Mouse (Mus musculus) large intestine, adult 2 months (tissue): ENCODE measurements around the gene Chrm5. TPM values are rescaled to one million over a fixed set of nuclear protein-coding genes. Genes with fewer than 3 reads are reported as not detected.

Experiments used
- DNase-seq: peaks from one replicate; pipeline ENCODE4 v3.0.0-alpha.2; 2012; ENCODE audit warnings: low read depth, low spot score
- WGBS: fragments of 180-500 bp; shearing (Covaris S2); methylation state at CpG from one replicate; pipeline ENCODE4 v1.1.7; 2018; 5-methylcytosine and 5-hydroxymethylcytosine counted together
- polyA plus RNA-seq: library from polyadenylated mRNA; depleted of rRNA; stranded (reverse); fragments of >200 nt; gene quantifications from 2 replicates; pipeline ENCODE4 v1.2.3, GENCODE M21; 2012; rRNA removed

The Chrm5 gene
- polyA plus RNA-seq: not detected in 2 replicates

DNA sequence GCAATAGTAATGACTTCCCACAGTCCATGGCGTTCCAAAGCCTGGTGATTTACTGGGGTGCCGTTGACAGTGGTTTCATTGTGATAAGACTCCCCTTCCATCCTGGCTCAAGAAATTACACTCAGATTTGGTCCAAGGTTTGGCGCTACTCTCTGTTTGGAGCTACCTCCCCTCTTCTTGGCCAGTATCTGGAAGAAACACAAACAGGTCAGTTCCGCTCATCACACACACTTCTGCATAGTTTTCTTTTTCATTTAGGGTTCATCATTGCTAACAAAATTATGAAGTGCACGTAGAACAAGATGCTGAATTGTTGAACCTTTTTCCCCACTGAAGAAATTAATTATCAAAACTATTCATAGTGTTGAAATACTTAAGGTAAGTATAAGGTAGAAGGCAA is at the start of gene Chrm5:
TSS of gene Chrm5 (minus strand) at position 101 of the 400 bp plus-strand sequence.
- DNase-seq: no peak
- WGBS: 89% methylated on average over 5 of the region's 5 CpGs

DNA sequence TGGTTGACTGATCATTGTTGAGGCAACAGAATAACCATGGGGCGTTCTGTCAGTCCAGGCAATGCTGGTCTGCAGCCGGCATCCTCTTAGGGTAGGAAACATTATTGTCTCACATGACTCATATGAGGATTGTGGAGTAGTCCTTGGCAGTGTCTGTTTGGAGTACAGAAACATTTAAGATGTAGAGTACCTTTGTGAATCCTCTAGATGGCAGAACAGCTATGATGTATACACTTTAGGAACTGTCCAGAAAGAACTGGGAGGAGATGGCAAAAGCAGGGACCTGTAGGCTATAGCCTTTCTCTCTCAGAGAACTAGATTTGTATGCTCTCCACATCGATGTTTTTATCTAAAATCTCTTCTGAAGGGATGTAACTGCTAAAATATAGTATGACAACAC is 46.4 kb upstream of the Chrm5 start:
- 88% methylated on average over 3 of the region's 3 CpGs for WGBS
- no peak for DNase-seq

DNA sequence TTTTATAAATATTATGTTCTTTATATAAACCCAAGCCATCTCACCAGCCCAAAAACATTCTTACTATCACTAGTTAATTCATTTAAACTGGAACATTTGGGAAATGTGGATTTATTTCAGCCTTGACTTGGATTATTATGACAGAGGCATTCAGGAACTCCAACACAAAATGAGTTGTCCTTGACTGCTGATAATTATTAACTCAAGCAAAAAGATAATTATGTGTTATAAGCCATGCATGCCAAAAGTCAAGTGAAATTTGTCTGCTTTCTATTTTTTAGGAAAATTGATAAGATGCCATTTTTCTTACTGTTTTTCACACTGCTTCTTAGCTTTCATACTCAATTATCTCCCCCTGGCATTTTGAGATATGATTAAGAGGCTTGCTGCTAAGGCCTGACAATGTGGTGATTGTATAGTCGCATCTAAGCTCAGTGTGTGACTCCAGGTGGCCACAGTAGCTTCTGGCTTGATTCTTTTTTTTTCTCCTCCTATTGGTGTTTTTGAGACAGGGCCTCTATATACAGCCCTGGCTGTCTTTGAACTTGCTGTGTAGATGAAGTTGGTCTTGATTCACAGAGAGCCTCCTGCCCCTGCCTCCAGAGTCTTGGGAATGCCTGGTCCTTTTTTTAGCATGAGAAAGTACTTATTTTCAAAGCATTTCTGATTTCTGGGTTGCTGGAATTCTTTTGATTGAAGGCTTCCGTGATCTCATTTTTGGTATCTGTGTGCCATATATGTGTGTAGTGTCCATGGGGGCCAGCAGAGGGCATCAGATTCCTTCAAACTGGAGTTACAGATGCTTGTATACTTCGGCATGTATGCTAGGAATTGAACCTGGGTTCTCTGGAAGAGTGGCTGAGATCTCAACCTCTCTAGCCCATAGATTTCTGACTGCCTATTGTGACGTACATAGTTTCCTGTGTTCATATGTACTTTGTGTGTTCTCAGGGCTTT is 40.2 kb upstream of the Chrm5 start:
- DNase-seq: no peak
- WGBS: 94% methylated on average over 4 of the region's 4 CpGs

DNA sequence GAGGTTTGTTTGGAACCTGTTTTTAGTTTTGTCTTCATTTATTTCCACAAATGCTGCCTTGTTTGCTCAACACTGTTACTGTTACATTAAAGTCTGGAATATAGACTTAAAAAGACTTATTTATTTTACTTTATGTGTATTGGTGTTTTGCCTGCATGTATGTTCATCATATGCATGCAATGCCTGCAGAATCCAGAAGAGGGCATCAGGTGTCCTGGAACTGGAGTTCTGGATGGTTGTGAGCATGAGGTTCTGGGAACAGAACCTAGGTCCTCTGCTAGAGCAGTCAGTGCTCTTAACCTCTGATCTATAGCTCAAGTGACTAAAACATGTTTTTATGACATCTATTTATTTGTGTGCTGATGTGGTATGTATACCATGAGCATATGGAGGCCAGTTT is 38.0 kb upstream of the Chrm5 start:
- DNase-seq: no peak

DNA sequence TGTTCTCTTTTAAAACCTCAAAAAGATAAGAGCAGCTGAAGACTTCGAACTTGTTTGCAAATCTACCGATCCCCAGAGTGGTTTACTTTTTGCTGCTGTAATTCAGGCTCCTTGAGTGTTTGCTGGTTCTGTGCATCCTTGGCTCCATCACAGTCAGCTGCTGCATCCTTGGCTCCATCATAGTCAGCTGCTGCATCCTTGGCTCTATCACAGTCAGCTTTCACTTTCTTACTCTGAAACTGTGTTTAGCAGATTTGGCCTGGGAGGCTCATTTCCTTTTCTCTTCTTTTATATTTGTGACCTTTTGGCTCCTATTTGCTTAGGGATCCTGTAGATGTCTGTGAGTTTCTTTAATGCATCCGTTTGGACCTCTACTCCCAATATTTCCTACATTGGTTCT is 36.6 kb upstream of the Chrm5 start:
- 80% methylated on average over 3 of the region's 3 CpGs for WGBS
- DNase-seq: no peak

DNA sequence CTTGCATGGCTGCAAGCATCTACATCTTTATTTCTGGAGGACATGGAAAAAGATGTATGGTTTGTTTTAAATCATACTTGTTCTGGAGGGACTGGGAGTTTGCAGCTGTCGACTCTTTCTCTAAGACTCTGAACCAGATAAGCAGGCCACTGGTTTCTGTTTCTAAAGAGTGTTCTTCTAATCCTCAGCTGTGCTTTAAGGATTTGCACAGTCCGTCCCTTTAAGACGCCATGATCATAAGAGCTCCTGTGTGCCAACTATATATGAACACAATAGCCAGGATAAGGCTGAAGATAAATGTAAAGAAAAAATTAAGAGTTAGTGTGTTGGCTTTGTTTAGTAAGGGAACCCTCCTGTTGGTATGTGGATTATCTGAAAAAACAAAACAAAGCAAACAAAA is 36.2 kb upstream of the Chrm5 start:
- 86% methylated on average over 3 of the region's 3 CpGs for WGBS
- no peak for DNase-seq

DNA sequence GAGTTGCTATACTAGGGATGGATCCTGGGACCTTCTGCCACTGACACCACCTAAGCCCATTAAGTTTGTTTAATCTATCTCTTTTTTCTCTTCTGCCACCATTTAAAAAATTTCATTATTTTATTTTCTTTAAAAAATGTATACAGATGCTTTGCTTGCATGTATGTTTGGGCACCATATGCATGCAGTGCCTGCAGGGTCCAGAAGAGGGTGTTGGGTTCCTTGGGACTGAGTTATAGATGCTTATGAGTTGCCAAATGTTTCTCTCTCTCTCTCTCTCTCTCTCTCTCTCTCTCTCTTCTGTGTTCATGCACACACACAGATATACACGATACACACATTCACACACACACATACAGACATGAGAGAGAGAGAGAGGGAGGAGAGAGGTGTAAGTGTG is 32.5 kb upstream of the Chrm5 start:
- DNase-seq: no peak
- WGBS: 100% methylated on average over 1 of the region's 1 CpGs

DNA sequence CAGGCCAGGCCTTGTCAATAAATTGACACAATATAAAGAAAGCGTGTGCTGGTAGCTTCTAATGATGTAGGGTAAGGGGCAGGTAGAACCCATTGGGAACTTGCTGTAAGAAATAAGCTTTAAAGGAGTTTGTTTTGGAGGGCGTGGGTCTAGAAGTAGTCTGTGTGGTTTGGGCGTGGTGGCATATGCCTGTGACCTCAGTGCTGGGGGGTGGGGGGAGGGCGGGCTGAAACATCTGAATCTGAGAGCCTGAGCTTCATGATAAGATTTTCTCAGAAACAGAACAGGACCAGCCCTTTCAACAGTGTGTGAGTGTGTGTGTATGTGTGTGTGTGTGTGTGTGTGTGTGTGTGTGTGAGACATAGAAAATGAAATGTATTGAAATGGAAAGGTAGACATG is 29.6 kb upstream of the Chrm5 start:
- WGBS: 39% methylated on average over 4 of the region's 4 CpGs

DNA sequence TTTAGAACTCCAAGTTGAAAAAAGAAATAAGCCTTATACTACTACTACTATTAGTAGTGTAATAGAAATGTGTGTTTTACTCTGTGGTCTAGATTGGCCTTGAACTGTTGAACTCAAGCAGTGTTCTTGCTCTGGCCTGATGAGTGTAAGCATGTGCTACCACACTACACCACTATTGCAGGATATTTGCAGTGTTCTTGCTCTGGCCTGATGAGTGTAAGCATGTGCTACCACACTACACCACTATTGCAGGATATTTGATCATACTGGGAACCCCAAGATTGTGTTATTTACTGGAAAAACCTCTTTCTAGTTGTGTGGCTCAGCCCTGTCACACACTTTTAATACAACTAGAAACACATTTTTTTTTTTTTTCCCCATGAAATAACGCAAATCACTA is 26.9 kb upstream of the Chrm5 start:
- DNase-seq: no peak
- WGBS: 100% methylated on average over 1 of the region's 1 CpGs

More for the DNA sequence above, 29.6 kb upstream of the Chrm5 start:
- DNase-seq: peak; percentile 14

DNA sequence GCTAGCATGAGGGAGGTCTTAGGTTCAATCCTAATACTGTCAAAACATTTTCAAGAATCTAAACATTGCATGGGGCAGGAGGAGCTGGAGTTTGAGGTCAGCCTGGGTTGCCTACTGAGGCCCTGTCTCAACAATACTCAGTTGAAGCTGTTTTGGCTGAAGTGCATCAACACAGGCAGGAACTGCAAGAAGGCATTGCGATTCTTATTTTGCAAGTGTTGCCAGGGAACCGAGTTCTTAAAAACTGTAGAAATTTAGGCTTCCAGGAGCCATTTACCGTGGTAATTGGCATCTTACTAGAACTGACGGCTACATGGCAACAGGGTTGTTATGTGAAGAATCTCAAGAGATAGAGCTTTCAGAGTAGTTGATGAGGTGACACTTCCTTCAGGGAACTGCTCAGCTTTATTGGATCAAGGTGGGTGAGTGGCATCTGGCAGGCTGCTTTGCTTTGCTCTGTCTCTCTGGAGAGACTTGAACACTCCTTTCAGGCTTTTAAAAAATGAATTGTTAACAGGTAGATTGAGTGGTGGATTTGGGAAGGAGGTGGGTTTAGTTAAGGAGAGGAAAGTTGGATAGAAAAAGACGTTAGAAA is 26.4 kb upstream of the Chrm5 start:
- WGBS: 82% methylated on average over 5 of the region's 5 CpGs
- no peak for DNase-seq

DNA sequence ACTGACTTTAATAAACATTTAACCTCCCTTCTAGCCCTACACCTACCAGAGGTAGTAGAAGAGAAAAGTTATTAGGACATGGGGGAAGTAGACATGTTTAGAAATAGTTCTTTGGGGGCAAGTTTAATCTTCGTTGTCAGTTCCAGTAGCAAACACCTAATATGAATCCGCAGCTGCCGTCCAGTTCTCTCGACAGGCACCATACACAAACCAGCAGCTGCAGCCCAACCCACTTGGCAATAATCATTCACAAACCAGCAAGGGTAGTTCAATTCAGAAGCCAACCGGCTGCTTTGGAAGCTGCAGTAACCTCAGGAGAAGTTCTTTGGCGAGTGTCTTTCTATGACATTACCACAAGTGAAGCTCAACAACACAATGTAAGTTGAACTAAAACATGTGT is 23.4 kb upstream of the Chrm5 start:
- WGBS: 68% methylated on average over 6 of the region's 6 CpGs
- DNase-seq: no peak

DNA sequence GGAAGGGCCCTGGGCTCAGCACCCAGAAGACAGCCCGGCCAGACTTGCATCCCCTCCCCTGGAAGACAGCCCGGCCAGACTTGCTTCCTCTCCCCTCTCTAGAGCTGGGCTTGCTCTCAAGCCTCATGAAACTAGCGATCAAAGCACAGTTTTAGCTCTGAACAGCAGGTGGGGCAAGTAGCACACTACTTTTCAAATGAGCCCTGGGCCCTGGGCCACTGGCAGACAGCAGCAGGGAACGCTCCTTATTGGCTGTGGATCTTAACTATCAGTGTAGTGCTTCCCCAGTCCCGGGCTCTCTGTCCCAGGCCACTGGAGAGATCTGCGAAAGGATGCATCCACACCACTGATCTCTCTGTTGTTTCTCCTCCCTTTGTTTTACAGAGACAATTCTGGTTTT is 20.6 kb upstream of the Chrm5 start:
- 14% methylated on average over 6 of the region's 6 CpGs for WGBS
- DNase-seq: no peak

DNA sequence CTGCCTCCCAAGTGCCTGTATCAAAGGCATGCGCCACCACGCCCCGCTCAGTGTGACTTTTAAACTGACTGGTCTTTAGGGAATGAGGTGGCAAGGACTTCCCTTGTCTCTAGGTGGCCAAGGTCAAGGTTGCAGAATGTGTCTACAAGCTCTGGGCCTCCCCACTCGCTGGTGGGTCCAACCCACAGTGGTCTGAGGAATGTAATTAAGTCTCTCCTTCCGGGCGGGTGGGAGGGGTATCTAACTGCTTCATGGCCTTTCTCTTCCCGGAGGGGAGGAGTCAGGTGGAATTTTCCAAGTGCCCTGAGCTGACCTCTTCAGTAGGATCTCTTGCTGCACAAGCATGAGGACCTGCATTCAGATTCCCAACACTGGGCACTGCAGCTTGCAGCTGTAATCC is 17.3 kb upstream of the Chrm5 start:
- WGBS: 64% methylated on average over 7 of the region's 7 CpGs
- DNase-seq: no peak

DNA sequence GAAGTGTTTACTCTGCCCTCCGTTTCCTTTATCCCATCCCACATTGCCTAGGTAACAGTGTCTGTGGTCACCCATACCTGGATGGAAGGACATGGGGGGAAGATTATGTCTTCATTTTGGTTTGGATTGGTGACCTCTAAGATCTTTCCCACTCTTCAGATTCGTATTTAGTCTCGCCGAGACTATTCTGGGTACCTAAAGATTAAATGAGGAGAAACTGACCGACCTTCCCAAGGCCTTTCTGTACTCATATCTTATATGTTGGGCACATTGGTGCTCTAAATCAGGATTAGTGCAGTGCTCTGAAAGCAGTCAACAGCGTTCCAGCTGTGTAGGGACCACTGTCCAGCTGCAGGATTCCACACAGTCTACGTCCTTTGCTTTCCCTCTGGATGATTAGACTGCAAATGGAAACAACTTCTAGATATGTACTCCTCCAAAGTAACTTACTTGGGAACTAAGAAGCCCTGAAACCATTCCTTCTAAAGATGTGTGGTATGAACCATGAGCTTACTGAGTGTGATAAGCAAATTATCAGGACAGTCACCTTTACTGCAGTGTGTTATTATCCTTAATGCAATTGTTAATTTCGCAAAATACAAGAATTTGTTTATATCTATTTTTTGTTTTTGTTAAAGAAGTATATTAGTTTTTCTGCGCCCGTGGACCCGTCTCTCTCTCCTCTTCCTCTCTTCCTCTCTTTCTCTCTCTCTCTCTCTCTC is 13.1 kb upstream of the Chrm5 start:
- WGBS: 34% methylated on average over 11 of the region's 11 CpGs
- DNase-seq: no peak

DNA sequence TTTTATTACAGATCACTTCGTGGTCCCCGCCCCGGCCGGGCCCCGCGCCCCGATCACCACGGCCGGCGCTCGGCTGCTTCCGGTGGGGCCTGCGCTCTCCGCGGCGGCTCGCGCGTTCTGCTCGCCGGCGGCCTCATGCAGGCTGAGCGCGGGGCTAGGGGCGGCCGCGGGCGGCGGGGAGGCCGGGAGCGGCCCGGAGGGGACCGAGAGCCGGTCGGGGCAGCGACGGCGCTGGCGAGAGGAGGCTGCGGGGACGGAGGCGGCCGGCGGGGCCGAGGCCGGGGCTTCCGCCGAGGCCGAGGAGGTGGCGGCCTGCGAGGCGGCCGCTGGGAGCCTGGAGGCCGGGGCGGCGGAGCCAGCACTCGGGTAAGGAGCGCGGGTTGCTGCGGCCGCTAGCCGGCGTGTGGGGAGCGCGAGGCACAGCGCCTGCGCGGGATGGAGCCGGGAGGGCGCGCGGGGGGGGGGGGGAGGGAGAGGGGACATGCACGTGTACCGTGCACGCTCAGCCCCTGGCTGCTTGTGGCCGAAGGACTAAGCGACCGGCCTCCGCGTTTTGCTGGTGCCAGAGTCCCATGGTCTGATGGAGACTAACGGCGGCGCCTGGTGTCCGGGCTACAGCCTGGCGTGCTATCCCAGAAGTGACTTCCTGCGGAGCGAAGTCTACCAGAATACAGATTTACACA is 12.4 kb upstream of the Chrm5 start, which contains the start of gene Aven:
TSS of gene Aven (plus strand) at position 109 of the 683 bp plus-strand sequence.
- DNase-seq: no peak
- 1% methylated on average over 71 of the region's 87 CpGs for WGBS

DNA sequence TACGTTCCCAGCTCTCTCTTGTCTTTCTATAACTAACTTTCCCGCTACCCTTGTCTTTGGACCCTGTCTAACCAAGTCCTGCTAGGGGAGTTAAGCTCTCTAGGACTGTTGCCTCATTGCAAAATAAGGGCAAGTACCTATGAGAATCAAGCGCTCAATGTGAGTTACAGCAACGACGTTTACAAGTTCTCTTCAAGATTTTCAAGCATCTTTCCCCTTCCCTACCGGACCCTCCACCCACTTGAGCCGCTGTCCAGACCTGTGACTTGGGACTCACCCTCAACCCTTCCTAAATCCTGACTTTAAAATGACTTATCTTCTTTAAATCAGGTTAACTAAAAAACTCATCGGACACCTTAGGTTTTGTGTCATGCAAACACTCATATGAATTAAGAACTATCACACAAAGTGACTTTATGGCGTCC is 11.9 kb upstream of the Chrm5 start:
- 6% methylated on average over 9 of the region's 9 CpGs for WGBS
- no peak for DNase-seq

DNA sequence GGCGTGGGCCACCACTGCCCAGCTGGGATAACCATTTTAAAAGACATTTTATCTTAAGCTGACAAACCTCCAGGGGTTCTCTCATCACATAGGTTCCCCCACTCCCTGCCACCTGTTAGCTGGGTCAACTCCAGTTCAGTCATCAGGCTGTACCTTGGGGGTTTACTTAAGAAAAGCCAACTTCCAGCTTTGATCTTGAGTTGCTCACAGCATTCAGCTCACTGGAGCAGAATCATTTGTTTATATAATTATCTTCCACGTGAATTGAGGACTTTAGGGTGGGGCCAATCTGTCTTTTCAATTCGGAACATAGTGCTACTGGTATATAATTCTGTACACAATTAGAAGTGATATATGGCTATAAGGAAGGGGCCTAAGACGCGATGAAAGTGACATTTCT is 11.1 kb upstream of the Chrm5 start:
- no peak for DNase-seq
- 61% methylated on average over 5 of the region's 5 CpGs for WGBS

DNA sequence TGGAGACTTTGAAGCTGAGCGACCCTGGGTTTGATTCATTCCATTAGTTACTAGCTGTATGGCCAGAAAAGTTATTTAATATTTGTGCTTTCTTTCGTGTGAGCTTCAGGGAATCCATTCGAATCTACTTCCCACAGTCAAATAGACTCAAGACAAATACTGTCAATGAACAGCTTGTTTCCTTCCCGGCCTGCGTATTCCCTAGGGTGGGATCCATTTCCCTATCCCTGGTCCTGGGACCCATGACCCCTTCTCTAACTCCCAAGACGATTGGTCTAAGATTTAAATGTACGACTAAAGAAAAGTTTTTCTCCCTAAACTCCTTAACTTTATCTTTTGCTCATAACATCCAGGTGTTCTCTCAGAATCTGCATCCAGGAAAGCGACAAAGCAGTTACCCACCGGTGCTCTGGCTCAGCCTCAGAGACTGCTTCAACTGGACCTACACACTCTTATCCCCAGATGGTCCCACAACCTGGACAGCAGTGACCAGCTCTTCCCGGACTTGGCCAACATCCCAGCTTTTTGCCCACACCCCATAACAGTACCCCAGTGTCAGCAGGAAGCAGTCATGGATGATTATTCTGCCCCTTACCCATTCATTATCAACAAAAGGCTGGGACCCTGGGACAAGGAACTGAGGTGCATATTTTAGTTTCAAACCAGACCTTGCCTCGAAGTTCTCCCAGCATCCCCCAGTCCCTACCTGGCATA is 10.1 kb upstream of the Chrm5 start:
- WGBS: 88% methylated on average over 11 of the region's 11 CpGs
- DNase-seq: no peak

DNA sequence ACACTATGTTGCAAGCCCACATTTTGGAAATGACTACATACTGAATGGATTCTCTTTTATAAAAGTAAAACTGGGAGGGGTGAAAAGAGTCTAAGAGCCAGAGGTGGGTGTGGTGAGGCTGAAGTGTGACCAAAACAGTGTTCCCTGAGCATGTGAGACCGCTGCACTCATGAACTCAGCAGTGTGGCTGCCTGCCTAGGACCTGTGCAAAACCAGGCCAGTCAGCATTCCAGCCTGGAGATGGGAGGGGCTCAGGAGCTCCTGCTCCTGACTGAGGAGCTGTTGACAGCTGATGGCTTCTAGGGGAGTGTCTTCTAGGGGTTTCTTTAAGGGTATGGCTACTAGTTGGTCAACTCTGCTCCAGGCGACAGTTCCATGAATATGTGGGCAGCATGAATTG is 4.3 kb upstream of the Chrm5 start:
- DNase-seq: no peak
- 75% methylated on average over 2 of the region's 2 CpGs for WGBS

DNA sequence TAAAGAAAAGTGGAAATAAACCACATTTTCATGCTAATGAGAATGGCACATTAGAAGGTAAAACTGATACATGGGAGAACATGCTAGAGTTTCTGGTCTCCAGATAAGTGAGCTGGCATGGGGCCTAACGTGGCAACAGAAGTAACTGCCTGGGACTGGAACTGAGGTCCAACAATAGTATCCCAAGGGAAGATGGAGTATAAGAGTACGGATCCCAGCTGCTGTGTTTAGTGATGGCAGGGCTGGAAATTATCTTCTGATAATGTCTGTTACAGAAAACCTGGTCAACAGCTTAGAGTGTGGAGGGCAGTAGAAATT is 2.7 kb upstream of the Chrm5 start:
- no peak for DNase-seq
- WGBS: 77% methylated on average over 2 of the region's 2 CpGs
